Mouse (Mus musculus) stomach, adult 2 months (tissue): ENCODE results near the gene Ccng1. TPM values are rescaled to one million over a fixed set of nuclear protein-coding genes. Genes with fewer than 3 reads are reported as not detected.

Experiments
- polyA plus RNA-seq: library from polyadenylated mRNA; depleted of rRNA; stranded (reverse); fragments of >200 nt; gene quantifications from 2 replicates; pipeline ENCODE4 v1.2.3, GENCODE M21; 2012; rRNA removed

The Ccng1 gene
- 4.3 and 4.9 TPM in 2 replicates for polyA plus RNA-seq

DNA sequence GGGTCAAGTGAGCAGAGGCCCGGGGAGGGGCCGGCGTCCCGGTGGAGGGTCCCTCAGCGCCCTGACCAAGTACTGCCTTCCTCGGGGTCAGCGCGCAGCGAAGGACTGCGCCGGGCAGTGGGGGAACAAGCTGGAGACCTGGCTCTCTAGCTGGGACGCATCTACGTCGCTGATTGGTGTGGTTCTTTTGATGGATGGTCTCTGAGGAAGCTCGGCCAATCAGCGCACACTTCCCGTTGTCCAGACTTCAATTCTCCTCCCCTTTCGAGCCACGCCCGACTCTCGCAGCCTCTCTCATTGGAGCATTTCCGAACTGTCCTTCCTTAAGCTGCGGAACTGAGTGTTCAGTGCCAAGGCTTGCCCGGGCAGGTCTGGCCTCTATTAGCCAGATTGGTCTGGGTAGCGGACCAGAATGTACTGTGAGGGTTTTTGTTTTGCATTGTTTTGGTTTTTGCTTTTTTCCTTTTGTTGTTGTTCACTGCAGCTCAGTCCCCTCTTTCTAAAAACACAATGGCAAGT, at the start of gene Ccng1:
TSS of gene Ccng1 (minus strand) at position 203 of the 519 bp plus-strand sequence.

GRCm38 (mm10) chr11:40733339-40734174, 21.6 kb downstream of the Ccng1 start, which contains the start of the genes Hmmr and Nudcd2:
Hmmr (minus strand) TSS chr11:40733422.
Nudcd2 (plus strand) TSS chr11:40733667.

Other genes starting within 250 kb of the Ccng1 start
- 10.8 and 12.6 TPM in 2 replicates for gene Mat2b, start 60.1 kb downstream of the Ccng1 start, polyA plus RNA-seq
- 0.71 and 1.2 TPM in 2 replicates for gene Hmmr, start 21.9 kb downstream of the Ccng1 start, polyA plus RNA-seq
- gene Nudcd2, start 21.6 kb downstream of the Ccng1 start, polyA plus RNA-seq, result 5.1 and 11.2 TPM in 2 replicates